Mouse (Mus musculus): Measurements from ENCODE around the gene Aak1. TPM values are rescaled to one million over a fixed set of nuclear protein-coding genes. Genes with fewer than 3 reads are reported as not detected.
"Not testable (repeated sequence)": the region's sequence is repeated elsewhere in the genome, so short reads cannot be mapped to it uniquely, and the experiment has no call there.

The Aak1 gene
- polyA plus RNA-seq, 1 experiment = 2.2 TPM

DNA sequence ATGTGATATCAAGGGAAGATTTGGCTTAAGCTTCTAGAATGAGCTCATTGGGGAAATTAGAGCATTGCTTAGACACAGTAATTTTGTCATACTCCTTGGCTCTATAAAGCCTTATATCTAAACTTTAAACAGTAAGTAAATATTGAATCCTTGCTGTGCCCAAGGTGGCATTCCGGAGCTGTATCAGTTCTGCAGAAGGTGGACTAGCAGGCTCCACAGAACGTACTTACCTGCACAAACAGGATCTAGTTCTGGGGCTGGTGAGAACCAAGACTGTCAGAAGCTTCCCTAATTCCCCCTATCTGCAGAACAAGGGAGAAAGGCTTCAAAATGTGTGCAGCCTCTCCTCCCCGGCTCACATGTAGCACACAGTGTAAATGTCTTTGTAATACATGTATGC, 4.6 kb downstream of the Aak1 start:
- Histone ChIP-seq H3K4me1 (peaks cover 69% of the 10 kb centered on the region), H3K36me3 (replicated peaks; ENCODE audit: low read length) (peaks cover 51% of the 10 kb centered on the region)

DNA sequence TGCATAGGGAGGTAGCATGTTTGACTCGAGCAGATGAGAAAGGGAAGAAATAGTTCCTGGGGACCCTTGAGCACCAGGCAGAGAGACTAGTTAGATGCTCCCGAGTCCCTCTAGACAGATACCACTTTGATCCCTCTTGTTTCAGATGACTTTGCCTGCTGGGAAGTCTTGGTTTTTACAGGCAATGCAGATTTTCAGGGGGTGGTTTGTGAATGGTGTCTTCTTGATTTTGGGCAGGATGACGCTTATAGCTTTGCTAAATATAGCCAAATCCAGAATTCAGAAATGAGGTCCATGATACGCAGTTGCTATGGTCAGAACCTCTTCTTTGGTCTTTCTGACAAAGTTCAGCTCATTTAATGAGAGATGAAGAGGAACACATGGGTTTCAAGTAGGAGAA, 5.6 kb downstream of the Aak1 start:
- Histone ChIP-seq H3K4me1 (peaks cover 68% of the 10 kb centered on the region), H3K9me3 (no peaks in the 10 kb centered on the region), H3K4me3 (replicated peaks) (no peak overlapping the region), H3K36me3 (replicated peaks; ENCODE audit: low read length) (peaks cover 62% of the 10 kb centered on the region), H3K27me3 (replicated peaks) (no peaks in the 10 kb centered on the region)
- TF ChIP-seq FLI1 (IDR thresholded peaks at IDR 0.05; ENCODE audit: low read length) = no peak
- TF ChIP-seq GATA1 (IDR thresholded peaks at IDR 0.05; ENCODE audit: borderline replicate concordance, low read length) = no peak

More for the DNA sequence above, 4.6 kb downstream of the Aak1 start:
- no peak overlapping the region for H3K4me3 ChIP-seq (replicated peaks)
- H3K9me3 ChIP-seq = no peaks in the 10 kb centered on the region
- TF ChIP-seq FLI1 (IDR thresholded peaks at IDR 0.05; ENCODE audit: low read length) = no peak
- TF ChIP-seq GATA1 (IDR thresholded peaks at IDR 0.05; ENCODE audit: borderline replicate concordance, low read length) = no peak
- H3K27me3 ChIP-seq (replicated peaks) = no peaks in the 10 kb centered on the region

DNA sequence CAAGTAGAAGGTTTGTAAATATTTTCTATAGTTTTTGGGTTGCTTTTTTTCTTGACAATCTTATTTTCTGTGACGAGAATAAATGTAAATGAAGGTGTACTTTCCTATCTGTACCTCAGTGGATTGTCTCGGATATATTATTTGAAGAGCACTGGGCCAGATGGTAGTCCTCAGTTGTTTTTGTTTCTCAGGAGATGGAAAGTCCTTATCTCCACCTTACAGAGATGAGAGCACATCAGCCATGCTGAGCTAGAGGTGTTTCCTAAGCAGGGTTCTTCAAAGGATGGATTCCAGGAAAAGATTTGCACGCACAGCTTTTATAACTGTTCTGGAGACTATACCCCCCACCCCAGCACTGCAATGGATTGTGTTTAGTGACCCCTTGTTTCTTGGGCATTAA, 9.3 kb downstream of the Aak1 start:
- H3K9me3 ChIP-seq = no peaks in the 10 kb centered on the region
- peaks cover 36% of the 10 kb centered on the region for H3K4me1 ChIP-seq
- peaks cover 87% of the 10 kb centered on the region for H3K36me3 ChIP-seq (replicated peaks; ENCODE audit: low read length)

DNA sequence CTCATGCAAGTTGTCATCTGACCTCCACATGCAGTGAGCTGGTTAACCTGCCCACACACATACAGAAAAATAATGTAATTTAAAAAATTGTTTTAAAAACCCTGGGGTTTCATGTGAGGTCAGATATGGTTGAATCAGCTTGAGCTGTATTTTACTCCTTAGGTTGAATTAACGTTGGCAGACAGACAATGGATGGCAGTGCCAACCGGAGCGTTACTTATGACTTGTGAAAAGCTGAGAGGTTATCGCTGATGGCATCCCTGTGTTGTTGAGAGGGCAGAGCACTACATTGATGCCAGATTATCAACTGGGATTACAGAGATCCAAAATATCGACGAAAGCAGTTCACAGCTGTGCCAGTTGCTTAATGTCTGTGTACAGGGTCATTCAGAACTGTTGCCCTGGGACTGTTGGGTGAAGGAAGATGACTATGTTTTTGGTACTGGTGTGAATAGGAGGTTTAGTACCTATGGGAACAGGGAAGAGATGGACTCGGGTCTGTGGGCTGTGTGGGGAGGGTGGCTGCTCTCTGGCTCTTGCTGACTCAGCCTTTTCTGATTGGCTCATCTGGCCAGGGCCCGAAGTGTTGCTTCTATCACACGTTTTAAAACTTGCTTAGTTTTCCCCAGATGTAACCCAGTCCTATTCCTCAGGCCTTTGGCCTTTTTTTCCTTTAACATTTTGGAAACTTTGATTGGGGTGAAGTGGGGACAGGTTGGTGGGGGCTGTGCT, 11.6 kb downstream of the Aak1 start:
- no peaks in the 10 kb centered on the region for H3K9me3 ChIP-seq
- no peak overlapping the region for H3K4me3 ChIP-seq (replicated peaks)
- H3K4me1 ChIP-seq = peaks cover 28% of the 10 kb centered on the region
- H3K27me3 ChIP-seq (replicated peaks) = no peaks in the 10 kb centered on the region
- no peak for TF ChIP-seq FLI1 (IDR thresholded peaks at IDR 0.05; ENCODE audit: low read length)
- TF ChIP-seq GATA1 (IDR thresholded peaks at IDR 0.05; ENCODE audit: borderline replicate concordance, low read length) = no peak
- H3K36me3 ChIP-seq (replicated peaks; ENCODE audit: low read length) = peaks cover 70% of the 10 kb centered on the region

More for the DNA sequence above, 9.3 kb downstream of the Aak1 start:
- Histone ChIP-seq H3K4me3 (replicated peaks) (no peak overlapping the region), H3K27me3 (replicated peaks) (no peaks in the 10 kb centered on the region)
- TF ChIP-seq FLI1 (IDR thresholded peaks at IDR 0.05; ENCODE audit: low read length) (no peak), GATA1 (IDR thresholded peaks at IDR 0.05; ENCODE audit: borderline replicate concordance, low read length) (no peak)

DNA sequence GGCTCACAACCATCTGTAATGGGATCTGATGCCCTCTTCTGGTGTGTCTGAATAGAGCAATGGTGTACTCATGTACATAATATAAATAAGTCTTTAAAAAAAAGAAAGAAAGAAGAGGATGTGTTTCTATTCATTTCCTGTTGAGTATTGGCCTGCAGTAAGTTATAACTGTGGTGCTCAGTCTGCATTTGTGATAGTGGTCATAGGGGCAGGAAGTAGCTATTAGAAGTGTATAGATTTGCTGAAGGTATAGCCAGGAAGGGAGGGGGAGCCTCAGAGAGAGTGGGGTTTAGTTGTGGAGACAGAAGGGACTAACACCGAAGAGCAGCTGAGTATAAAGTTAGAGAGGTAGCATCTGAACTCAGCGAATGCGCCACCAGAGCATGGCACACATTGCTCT, 15.0 kb downstream of the Aak1 start:
- no peaks in the 10 kb centered on the region for H3K9me3 ChIP-seq
- H3K36me3 ChIP-seq (replicated peaks; ENCODE audit: low read length) = peaks cover 60% of the 10 kb centered on the region
- TF ChIP-seq FLI1 (IDR thresholded peaks at IDR 0.05; ENCODE audit: low read length) = no peak
- TF ChIP-seq GATA1 (IDR thresholded peaks at IDR 0.05; ENCODE audit: borderline replicate concordance, low read length) = no peak
- H3K27me3 ChIP-seq (replicated peaks) = no peaks in the 10 kb centered on the region
- H3K4me3 ChIP-seq (replicated peaks) = no peak overlapping the region
- H3K4me1 ChIP-seq = peaks cover 32% of the 10 kb centered on the region

DNA sequence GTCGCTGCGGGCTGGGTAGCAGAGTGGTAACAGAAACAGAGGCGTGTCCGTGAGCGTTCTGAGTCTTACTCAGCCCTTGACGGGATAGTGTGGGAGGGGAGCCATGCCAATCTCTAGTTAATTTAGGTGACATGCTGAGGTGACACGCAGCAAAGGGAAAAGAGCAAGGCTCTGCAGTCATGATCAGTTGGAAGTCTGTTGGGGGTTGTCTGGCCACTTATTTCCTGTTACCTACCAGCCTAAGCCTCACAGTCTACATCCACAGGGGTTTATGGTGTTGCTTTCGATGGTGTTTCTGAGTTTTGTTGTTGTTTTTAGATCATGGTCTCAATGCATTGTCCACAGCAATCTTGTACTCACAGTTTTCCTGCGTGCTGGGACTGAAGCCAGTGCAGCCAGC, 21.0 kb downstream of the Aak1 start:
- peaks cover 4% of the 10 kb centered on the region; the same call in 1 of the 2 replicates for H3K9me3 ChIP-seq
- peaks cover 67% of the 10 kb centered on the region for H3K4me1 ChIP-seq
- H3K27me3 ChIP-seq (replicated peaks) = no peaks in the 10 kb centered on the region
- no peak overlapping the region for H3K4me3 ChIP-seq (replicated peaks)
- H3K36me3 ChIP-seq (replicated peaks; ENCODE audit: low read length) = peaks cover 55% of the 10 kb centered on the region
- TF ChIP-seq FLI1 (IDR thresholded peaks at IDR 0.05; ENCODE audit: low read length) (no peak), GATA1 (IDR thresholded peaks at IDR 0.05; ENCODE audit: borderline replicate concordance, low read length) (no peak)

DNA sequence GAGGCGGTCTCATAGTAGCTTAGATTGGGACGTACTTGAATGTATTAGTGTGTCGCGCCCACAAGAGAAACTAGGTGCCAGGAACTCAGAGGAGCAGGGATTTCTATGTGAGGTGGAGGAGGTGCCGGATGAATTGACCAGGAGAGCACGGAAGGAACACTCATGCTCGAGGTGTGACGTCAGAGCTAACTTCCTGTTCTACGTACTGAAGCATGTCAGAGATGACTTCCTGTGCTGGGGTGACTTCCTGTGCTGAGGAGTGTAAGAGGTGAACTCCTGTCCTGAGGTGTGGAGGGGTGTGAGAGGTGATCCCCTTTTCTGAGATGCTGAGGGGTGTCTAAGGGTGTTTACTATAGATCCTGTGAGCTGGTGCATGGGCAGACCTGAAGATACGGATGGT, 22.5 kb downstream of the Aak1 start:
- Histone ChIP-seq H3K4me3 (replicated peaks) (no peak overlapping the region), H3K36me3 (replicated peaks; ENCODE audit: low read length) (peaks cover 46% of the 10 kb centered on the region), H3K9me3 (peaks cover 4% of the 10 kb centered on the region; the same call in 1 of the 2 replicates), H3K4me1 (peaks cover 69% of the 10 kb centered on the region), H3K27me3 (replicated peaks) (no peaks in the 10 kb centered on the region)
- TF ChIP-seq GATA1 (IDR thresholded peaks at IDR 0.05; ENCODE audit: borderline replicate concordance, low read length) = no peak
- no peak for TF ChIP-seq FLI1 (IDR thresholded peaks at IDR 0.05; ENCODE audit: low read length)

DNA sequence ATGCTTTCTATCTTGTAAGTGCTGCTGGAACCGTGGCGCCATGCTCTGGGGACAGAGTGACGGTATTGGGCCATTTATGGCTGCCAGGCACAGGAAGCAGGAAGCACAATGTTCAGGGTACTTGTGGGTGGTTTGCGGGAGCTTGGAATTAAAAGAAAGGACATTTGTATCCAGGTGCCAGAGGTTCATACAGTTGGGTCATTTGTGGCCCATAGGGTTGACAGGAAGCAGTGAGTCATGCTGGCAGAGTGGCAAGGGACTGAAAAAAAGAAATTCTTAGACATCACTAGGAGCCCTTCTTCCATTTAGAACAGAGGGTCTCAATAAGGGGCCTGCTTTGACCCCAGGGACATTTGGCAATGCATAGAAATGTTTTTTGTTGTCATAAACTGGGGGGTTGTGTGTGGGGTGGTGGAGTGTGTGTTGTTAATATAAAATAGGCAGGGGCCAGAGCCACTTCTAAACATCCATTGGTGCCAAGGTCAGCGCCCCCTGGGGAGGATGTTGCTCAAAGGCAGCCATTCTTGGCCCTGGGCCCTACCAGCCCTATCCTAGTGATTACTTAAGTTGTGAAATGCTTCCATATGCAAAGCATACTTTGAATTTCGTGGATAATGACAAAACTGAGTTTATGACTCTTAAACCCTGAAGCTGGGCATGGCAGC, 25.5 kb downstream of the Aak1 start:
- H3K4me3 ChIP-seq (replicated peaks) = no peak overlapping the region
- H3K9me3 ChIP-seq = peaks cover 4% of the 10 kb centered on the region; the same call in 1 of the 2 replicates
- H3K27me3 ChIP-seq (replicated peaks) = no peaks in the 10 kb centered on the region
- H3K36me3 ChIP-seq (replicated peaks; ENCODE audit: low read length) = peaks cover 39% of the 10 kb centered on the region
- TF ChIP-seq GATA1 (IDR thresholded peaks at IDR 0.05; ENCODE audit: borderline replicate concordance, low read length) = no peak
- H3K4me1 ChIP-seq = peaks cover 50% of the 10 kb centered on the region

DNA sequence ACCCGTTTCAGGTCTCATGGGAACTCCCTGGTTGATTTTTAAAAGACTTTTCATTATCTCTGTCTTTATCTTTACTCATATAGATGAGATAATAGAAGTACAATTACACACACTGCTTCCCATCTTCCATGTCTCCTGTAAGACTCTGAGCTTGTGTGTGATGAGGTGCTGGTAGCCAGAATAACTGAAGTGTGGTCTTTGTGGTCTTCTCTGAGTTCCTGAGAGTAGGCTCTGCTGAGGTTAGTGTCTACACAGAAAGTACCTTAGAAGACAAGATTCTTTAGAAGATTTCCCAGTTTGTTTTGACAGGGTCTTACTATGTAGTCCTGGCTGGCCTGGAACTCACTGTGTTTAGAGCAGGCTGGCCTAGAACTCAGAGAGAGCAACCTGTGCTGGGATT, 27.1 kb downstream of the Aak1 start:
- Histone ChIP-seq H3K27me3 (replicated peaks) (no peaks in the 10 kb centered on the region), H3K4me1 (peaks cover 37% of the 10 kb centered on the region), H3K4me3 (replicated peaks) (no peak overlapping the region), H3K36me3 (replicated peaks; ENCODE audit: low read length) (peaks cover 33% of the 10 kb centered on the region), H3K9me3 (no peaks in the 10 kb centered on the region)
- TF ChIP-seq FLI1 (IDR thresholded peaks at IDR 0.05; ENCODE audit: low read length) (no peak), GATA1 (IDR thresholded peaks at IDR 0.05; ENCODE audit: borderline replicate concordance, low read length) (no peak)

DNA sequence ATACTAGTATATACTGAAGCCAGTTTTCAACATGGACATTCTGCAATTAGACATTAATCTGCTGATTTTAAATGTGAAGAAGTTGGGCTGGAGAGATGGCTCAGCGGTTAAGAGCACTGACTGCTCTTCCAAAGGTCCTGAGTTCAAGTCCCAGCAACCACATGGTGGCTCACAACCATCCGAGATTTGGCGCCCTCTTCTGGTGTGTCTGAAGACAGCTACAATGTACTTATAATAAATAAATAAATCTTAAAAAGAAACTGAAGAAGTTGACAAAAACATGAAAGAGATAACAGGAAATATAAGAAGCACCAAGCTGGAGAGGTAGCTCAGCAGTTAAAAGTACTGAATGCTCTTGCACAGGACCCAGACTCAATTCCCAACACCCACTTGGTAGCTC, 29.3 kb downstream of the Aak1 start:
- Histone ChIP-seq H3K4me1 (peaks cover 31% of the 10 kb centered on the region), H3K36me3 (replicated peaks; ENCODE audit: low read length) (peaks cover 31% of the 10 kb centered on the region)
- not testable (repeated sequence) for H3K4me3 ChIP-seq (replicated peaks); H3K27me3 ChIP-seq (replicated peaks); H3K9me3 ChIP-seq

All from megakaryocyte, embryonic 14.5 days (primary cell).